Mouse (Mus musculus): ENCODE measurements around the gene Ints13.

The Ints13 gene

GRCm38 (mm10) chr6:146540386-146540785 lies 37.2 kb downstream of the Ints13 start:
- no peak for DNase-seq (ENCODE audit: low read depth in 1 of 2, low spot score in 2 of 2)

DNA sequence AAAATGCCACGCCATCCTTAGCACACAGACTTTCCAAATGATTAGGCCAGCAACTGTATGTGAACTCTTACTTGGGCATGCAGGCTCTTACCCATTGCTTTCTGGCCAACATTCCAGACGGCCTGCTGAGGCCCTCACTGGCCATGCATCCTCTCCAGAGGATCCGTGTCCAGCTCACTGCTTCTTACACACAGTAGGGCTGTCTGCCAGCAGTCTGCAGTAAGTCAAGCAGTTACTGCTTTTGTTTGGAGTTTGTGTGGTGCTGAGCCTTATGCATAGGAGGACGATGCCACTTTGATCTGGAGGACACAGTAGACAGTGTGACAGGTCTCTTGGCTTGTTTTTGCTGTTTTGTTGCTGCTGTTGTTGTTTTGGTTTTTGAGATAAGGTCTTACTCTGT lies 39.0 kb downstream of the Ints13 start:
- no peak for DNase-seq (ENCODE audit: low read depth in 1 of 2, low spot score in 2 of 2)

DNA sequence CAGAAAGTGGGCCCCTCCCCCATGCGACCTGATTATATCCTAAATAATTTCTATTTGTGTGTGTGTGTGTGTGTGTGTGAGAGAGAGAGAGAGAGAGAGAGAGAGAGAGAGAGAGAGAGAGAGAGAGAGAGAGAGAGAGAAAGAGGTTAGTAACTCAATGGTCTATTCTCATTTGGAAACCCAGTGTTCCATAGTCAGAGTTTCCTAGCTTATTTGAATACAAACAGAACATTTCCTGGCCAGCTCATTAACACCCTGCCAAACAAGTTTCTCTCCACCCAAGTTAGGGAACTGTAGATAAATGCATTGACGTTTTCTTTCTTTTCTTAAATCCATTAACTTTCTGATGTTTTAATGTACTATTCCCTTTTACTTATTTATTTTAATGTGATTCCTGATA lies 39.6 kb downstream of the Ints13 start:
- DNase-seq (ENCODE audit: low read depth in 1 of 2, low spot score in 2 of 2), result no peak

- DNase-seq (ENCODE audit: low read depth in 1 of 2, low spot score in 2 of 2), result no peak
These were observed 40.5 kb downstream of the Ints13 start for GRCm38 (mm10) chr6:146537111-146537510.

GRCm38 (mm10) chr6:146535501-146535900 lies 42.1 kb downstream of the Ints13 start:
- no peak for DNase-seq (ENCODE audit: low read depth in 1 of 2, low spot score in 2 of 2)

DNA sequence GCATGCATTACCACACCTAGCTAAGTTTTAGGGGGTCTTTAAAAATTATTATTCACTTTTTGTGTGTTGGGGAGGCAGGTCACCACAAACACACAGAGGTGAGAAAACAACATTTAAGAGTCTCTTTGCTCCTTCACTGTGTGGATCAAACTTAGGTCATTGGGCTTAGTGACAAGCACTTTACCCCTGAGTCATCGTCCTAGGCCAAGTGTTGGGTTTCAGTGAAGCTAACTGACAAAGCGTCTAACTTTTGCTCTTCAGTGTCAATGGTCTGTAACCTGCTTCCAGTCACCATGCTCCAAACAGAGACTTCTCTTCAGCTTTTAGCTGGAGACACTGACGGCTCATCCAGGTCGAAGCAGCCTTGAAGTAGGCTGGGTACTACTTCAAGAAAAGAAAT lies 44.5 kb downstream of the Ints13 start:
- no peak for DNase-seq (ENCODE audit: low read depth in 1 of 2, low spot score in 2 of 2)

DNA sequence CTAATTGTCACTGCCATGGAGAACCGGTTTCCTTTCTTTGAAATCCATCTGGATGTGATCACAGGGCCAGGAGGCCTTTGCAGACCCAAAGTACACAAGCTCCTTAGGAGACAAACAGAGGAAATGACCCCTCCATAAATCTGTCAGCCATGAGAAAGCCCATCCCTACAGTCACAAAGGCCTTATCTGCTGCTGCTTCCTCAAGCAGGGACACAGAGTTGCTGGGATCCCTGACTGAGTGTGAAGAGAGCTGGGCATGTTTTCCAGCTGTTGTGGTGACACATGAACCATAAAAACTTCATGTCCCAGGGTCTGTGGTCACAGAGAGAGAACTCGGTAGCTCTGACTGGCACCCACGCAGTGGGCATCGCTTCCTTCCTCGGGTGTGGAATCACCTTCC lies 46.9 kb downstream of the Ints13 start:
- no peak for DNase-seq (ENCODE audit: low read depth in 1 of 2, low spot score in 2 of 2)

- no peak for DNase-seq (ENCODE audit: low read depth in 1 of 2, low spot score in 2 of 2)
These were observed 47.3 kb downstream of the Ints13 start for GRCm38 (mm10) chr6:146530363-146530762.

DNA sequence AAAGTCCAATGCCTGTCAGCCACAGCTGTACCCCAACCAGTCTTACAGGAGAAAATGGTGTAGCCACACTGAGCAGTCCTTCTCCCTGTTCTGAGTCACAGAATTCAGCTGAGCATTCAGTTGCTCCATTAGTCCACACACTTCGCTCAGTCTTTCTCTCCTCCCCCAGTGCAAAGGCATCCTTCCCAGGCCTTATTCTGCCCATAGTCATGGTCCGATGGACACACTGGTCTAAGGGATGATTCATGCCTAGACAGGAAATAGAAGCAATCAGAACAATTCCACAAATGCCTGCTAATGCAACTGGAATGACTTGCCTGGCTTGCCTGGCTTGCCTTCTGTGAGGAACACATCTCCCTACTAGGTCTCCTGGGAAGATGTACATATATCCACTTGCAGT lies 50.1 kb downstream of the Ints13 start:
- DNase-seq (ENCODE audit: low read depth in 1 of 2, low spot score in 2 of 2), result no peak

- no peak for DNase-seq (ENCODE audit: low read depth in 1 of 2, low spot score in 2 of 2)
These were observed 52.1 kb downstream of the Ints13 start for GRCm38 (mm10) chr6:146525500-146525899.

DNA sequence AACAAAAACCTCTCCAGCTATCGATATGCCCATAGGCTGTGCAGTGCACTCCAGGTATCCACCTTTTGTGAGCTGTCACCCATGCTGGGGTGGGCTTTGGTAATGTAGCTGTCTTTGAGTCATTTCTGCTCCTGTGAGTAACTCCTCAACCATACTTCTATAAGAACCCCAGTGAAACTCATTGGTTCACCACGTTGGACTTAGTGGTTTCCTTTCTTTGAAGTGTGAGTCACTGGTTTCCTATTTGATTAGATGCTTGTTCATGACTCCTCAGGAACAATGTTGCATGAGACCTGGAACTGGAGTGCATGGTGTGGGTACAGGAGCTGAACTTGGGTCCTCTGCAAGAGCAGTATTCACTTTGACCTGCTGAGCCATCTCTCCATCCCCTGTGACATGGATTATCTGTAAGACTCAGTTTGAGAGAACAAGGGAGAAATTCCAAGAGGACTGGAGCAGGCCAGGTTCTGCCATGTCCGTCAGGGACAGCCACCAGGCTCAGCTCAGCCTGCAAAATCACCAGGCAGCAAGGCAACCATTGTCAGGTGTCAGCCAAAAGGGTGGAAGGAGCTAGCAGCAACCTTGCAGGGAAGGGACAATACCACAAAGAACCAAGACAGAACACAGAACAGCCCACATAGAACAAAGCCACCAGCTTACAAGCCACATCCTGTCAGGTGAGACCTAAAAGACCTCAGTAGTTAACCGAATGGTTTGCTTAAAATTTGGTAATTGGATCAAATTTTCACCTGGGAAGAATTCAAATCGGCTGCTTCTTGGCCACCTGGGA lies 56.0 kb downstream of the Ints13 start:
- DNase-seq (ENCODE audit: low read depth in 1 of 2, low spot score in 2 of 2), result no peak

DNA sequence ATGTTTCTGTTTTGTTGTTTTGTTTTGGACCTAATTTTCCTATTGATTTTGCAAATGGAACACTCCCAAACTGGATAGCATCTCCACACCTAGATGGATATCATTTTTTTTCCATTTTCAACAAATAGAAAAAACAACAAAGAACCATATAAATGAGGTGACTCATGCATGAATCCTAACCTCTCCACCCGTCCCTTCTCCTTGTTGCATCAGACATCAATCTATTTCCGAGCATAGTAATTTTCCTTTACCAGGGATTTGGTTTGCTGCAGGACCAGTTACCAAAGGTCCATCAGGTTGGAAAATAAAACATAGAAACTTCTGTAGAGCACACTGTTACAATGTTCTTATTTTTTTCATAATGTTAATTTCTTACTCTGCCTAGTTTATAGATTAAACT lies 58.6 kb downstream of the Ints13 start:
- DNase-seq (ENCODE audit: low read depth in 1 of 2, low spot score in 2 of 2), result no peak

- DNase-seq (ENCODE audit: low read depth in 1 of 2, low spot score in 2 of 2), result no peak
These were observed 61.7 kb downstream of the Ints13 start for GRCm38 (mm10) chr6:146515936-146516335.

DNA sequence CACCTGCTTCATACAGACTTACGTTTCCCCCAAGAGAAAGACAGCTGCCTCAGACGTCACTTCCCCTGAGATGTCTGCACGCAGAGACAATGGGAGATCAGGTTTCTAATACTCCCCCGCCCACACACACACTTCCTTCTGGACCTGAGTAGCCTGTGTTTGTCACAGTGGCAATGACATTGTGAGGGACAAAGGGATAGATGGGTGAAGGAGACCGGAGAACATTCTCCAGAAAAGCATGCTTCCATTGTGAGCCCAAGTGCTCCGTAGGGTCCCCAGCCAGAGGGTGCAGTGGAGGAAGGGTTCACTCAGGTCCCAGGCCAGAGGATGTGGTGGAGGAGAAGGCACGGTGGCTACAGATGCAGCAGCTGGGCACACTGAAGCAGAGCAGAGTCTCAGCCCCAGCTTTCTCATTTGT lies 63.1 kb downstream of the Ints13 start:
- no peak for DNase-seq (ENCODE audit: low read depth in 1 of 2, low spot score in 2 of 2)

DNA sequence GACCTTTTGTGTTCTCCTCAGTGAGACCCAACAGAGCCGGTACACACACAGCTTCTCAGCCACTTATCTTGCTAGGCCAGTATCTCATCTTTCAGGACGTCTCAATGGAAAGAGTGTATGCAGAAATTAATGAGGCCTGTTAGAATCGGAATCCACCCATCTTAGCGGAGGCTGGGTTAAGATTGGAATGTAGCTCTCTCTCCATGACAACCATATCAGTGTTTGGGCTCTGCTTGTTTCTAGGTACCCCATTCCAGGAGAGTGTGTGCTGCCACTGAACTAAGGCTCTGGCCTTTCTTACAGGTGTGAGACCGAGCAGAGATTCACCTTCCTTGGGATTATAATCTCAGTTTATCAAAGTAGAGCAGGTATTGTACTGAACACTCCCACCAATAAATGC lies 63.7 kb downstream of the Ints13 start:
- DNase-seq (ENCODE audit: low read depth in 1 of 2, low spot score in 2 of 2), result no peak

- DNase-seq (ENCODE audit: low read depth in 1 of 2, low spot score in 2 of 2), result no peak
These were observed 64.3 kb downstream of the Ints13 start for GRCm38 (mm10) chr6:146513384-146513783.

- DNase-seq (ENCODE audit: low read depth in 1 of 2, low spot score in 2 of 2), result no peak
These were observed 66.1 kb downstream of the Ints13 start for GRCm38 (mm10) chr6:146511511-146511910.

DNA sequence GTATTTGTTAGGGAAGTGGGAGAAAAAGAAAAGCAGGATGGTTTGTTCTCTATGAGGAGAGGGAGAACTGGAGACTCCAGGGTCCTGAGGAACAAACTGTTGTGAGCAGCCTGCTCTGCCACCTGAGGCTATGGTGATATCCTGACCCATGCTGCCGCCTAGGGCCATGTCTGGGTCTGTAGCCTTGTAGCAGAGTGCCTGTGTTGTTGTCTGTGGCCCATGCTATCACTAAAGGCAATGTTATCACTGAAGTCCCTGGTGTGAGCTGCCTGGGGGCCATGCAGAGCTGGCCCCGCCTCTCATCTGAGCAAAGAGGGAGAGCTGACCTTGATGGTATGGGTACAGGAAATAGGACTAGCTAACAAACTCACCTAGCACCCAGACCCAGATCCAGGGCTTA lies 67.7 kb downstream of the Ints13 start:
- DNase-seq (ENCODE audit: low read depth in 1 of 2, low spot score in 2 of 2), result no peak

- DNase-seq (ENCODE audit: low read depth in 1 of 2, low spot score in 2 of 2), result no peak
These were observed 73.2 kb downstream of the Ints13 start for GRCm38 (mm10) chr6:146504459-146504858.

DNA sequence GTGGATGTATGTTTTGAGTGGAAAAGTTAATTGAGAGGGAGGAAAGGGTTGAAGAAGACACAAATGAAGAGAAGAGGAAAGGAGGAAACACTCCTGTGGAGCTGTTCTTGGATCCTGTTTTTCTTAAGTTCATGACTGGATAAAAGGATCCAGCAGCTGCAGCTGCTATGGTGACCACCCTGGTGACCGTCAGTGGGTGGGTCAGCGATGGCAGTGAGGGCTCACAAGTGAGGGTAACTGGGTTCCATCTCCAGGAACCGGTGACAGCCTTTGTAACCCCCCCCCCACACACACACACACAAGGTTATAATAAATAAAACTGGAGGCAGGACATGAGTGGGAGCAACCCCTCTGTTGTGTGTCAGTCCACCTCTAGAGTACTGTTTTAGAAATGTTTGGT lies 74.8 kb downstream of the Ints13 start:
- DNase-seq (ENCODE audit: low read depth in 1 of 2, low spot score in 2 of 2), result no peak

- peak; percentile 12 to 49 for DNase-seq (ENCODE audit: low read depth in 1 of 2, low spot score in 2 of 2)
These were observed 75.5 kb downstream of the Ints13 start, which contains the start of gene Itpr2 for GRCm38 (mm10) chr6:146501866-146502804. Gene Itpr2, minus strand, starts transcription at chr6:146502223.

- peak; percentile 35 to 44 for DNase-seq (ENCODE audit: low read depth in 1 of 2, low spot score in 2 of 2)
These were observed 76.2 kb downstream of the Ints13 start for GRCm38 (mm10) chr6:146501316-146501865.
